Mouse (Mus musculus): Measurements from ENCODE around the gene Olfr867.

Olfr867 gene

GRCm38 (mm10) chr9:20057462-20057861, at the start of gene Olfr867:
Olfr867 (minus strand) TSS chr9:20057562.
- no peak for DNase-seq (ENCODE audit: low read depth, low spot score)

GRCm38 (mm10) chr9:20098326-20098725, 41.0 kb upstream of the Olfr867 start, which contains the start of gene Olfr868:
Olfr868 (plus strand) TSS chr9:20098626.
- DNase-seq (ENCODE audit: low read depth, low spot score), result no peak

- DNase-seq (ENCODE audit: low read depth, low spot score), result no peak
These were observed 16.3 kb upstream of the Olfr867 start for GRCm38 (mm10) chr9:20073523-20074177.

GRCm38 (mm10) chr9:20071291-20071690, 13.9 kb upstream of the Olfr867 start:
- no peak for DNase-seq (ENCODE audit: low read depth, low spot score)

GRCm38 (mm10) chr9:20070236-20070635, 12.9 kb upstream of the Olfr867 start:
- no peak for DNase-seq (ENCODE audit: low read depth, low spot score)

GRCm38 (mm10) chr9:20047964-20048363, 9.4 kb downstream of the Olfr867 start:
- no peak for DNase-seq (ENCODE audit: low read depth, low spot score)

- DNase-seq (ENCODE audit: low read depth, low spot score), result no peak
These were observed 29.4 kb downstream of the Olfr867 start, which contains the start of gene Olfr866 for GRCm38 (mm10) chr9:20027935-20028334. Olfr866 (minus strand) TSS chr9:20028035.

All from CD4-positive helper T cell, adult 2 months (primary cell).